Mouse (Mus musculus): Measurements from ENCODE around the gene Upk3a. TPM values are rescaled to one million over a fixed set of nuclear protein-coding genes. Genes with fewer than 3 reads are reported as not detected.

Gene Upk3a
- polyA plus RNA-seq, 1 experiment from 2014 or later = not detected

- peak within 1 kb of the TSS; percentile 88 for H3K4me3 ChIP-seq
- H3K27ac ChIP-seq = peak within 1 kb of the TSS; percentile 89
- DNase-seq (ENCODE audit: extremely low spot score, low spot score) = peak; percentile 94
- 2% methylated on average over 59 of the region's 59 CpGs for WGBS
- H3K27me3 ChIP-seq (ENCODE audit: poor library complexity, severe bottlenecking) = peaks cover 31% of the 10 kb centered on the region
- H3K4me1 ChIP-seq = peaks cover 42% of the 10 kb centered on the region
- H3K9me3 ChIP-seq = no peaks in the 10 kb centered on the region
- H3K36me3 ChIP-seq (replicated peaks) = peaks cover 15% of the 10 kb centered on the region
Observed at GRCm38 (mm10) chr15:84987874-84988825, 28.8 kb upstream of the Upk3a start, which contains the start of gene 5031439G07Rik. 5031439G07Rik (minus strand) TSS chr15:84988551.

GRCm38 (mm10) chr15:84989098-84989497 is 27.8 kb upstream of the Upk3a start:
- DNase-seq (ENCODE audit: extremely low spot score, low spot score) = no peak
- Histone ChIP-seq H3K27me3 (ENCODE audit: poor library complexity, severe bottlenecking) (peaks cover 36% of the 10 kb centered on the region), H3K4me1 (peaks cover 37% of the 10 kb centered on the region), H3K4me3 (no peak overlapping the region; the same call in 1 of the 2 replicates), H3K27ac (no peak overlapping the region), H3K9me3 (no peaks in the 10 kb centered on the region), H3K36me3 (replicated peaks) (peaks cover 5% of the 10 kb centered on the region; the same call in 1 of the 2 replicates)
- 74% methylated on average over 3 of the region's 3 CpGs for WGBS

- H3K4me1 ChIP-seq = peaks cover 40% of the 10 kb centered on the region
- peaks cover 43% of the 10 kb centered on the region for H3K27me3 ChIP-seq (ENCODE audit: poor library complexity, severe bottlenecking)
- no peaks in the 10 kb centered on the region for H3K9me3 ChIP-seq
- H3K4me3 ChIP-seq = no peak overlapping the region
- 69% methylated on average over 7 of the region's 7 CpGs for WGBS
- no peak for DNase-seq (ENCODE audit: extremely low spot score, low spot score)
- H3K27ac ChIP-seq = no peak overlapping the region
- H3K36me3 ChIP-seq (replicated peaks) = peaks cover 4% of the 10 kb centered on the region; the same call in 1 of the 2 replicates
Observed at GRCm38 (mm10) chr15:84989771-84990170, 27.2 kb upstream of the Upk3a start.

GRCm38 (mm10) chr15:84994498-84994897 is 22.4 kb upstream of the Upk3a start:
- no peaks in the 10 kb centered on the region for H3K9me3 ChIP-seq
- peaks cover 45% of the 10 kb centered on the region for H3K27me3 ChIP-seq (ENCODE audit: poor library complexity, severe bottlenecking)
- H3K4me1 ChIP-seq = peaks cover 15% of the 10 kb centered on the region
- H3K4me3 ChIP-seq = no peak overlapping the region
- WGBS = 47% methylated on average over 6 of the region's 6 CpGs
- no peak for DNase-seq (ENCODE audit: extremely low spot score, low spot score)
- no peaks in the 10 kb centered on the region for H3K36me3 ChIP-seq (replicated peaks)
- H3K27ac ChIP-seq = no peak overlapping the region

- WGBS = 49% methylated on average over 6 of the region's 6 CpGs
- H3K4me1 ChIP-seq = peaks cover 15% of the 10 kb centered on the region
Observed at GRCm38 (mm10) chr15:84995041-84995440, 21.9 kb upstream of the Upk3a start.

GRCm38 (mm10) chr15:84995967-84996366 is 21.0 kb upstream of the Upk3a start:
- peaks cover 15% of the 10 kb centered on the region for H3K4me1 ChIP-seq
- H3K4me3 ChIP-seq = no peak overlapping the region
- DNase-seq (ENCODE audit: extremely low spot score, low spot score) = peak; percentile 49
- WGBS = 10% methylated on average over 1 of the region's 1 CpGs
- no peak overlapping the region for H3K27ac ChIP-seq
- H3K9me3 ChIP-seq = no peaks in the 10 kb centered on the region
- peaks cover 42% of the 10 kb centered on the region for H3K27me3 ChIP-seq (ENCODE audit: poor library complexity, severe bottlenecking)
- H3K36me3 ChIP-seq (replicated peaks) = no peaks in the 10 kb centered on the region

More at GRCm38 (mm10) chr15:84995041-84995440, 21.9 kb upstream of the Upk3a start:
- peaks cover 40% of the 10 kb centered on the region for H3K27me3 ChIP-seq (ENCODE audit: poor library complexity, severe bottlenecking)
- no peak overlapping the region for H3K27ac ChIP-seq
- DNase-seq (ENCODE audit: extremely low spot score, low spot score) = no peak
- H3K9me3 ChIP-seq = no peaks in the 10 kb centered on the region
- H3K4me3 ChIP-seq = no peak overlapping the region
- H3K36me3 ChIP-seq (replicated peaks) = no peaks in the 10 kb centered on the region

GRCm38 (mm10) chr15:84997768-84998454 is 19.0 kb upstream of the Upk3a start:
- no peak for DNase-seq (ENCODE audit: extremely low spot score, low spot score)
- Histone ChIP-seq H3K36me3 (replicated peaks) (no peaks in the 10 kb centered on the region), H3K4me1 (peaks cover 20% of the 10 kb centered on the region), H3K4me3 (no peak overlapping the region), H3K9me3 (no peaks in the 10 kb centered on the region), H3K27me3 (ENCODE audit: poor library complexity, severe bottlenecking) (peaks cover 52% of the 10 kb centered on the region), H3K27ac (no peak overlapping the region)
- 74% methylated on average over 14 of the region's 14 CpGs for WGBS

GRCm38 (mm10) chr15:84999911-85000310 is 17.0 kb upstream of the Upk3a start:
- peaks cover 46% of the 10 kb centered on the region for H3K27me3 ChIP-seq (ENCODE audit: poor library complexity, severe bottlenecking)

GRCm38 (mm10) chr15:85000984-85001982 is 15.7 kb upstream of the Upk3a start:
- Histone ChIP-seq H3K9me3 (no peaks in the 10 kb centered on the region), H3K4me3 (no peak overlapping the region)
- 19% methylated on average over 29 of the region's 29 CpGs for WGBS

More at GRCm38 (mm10) chr15:84999911-85000310, 17.0 kb upstream of the Upk3a start:
- WGBS = 72% methylated on average over 7 of the region's 7 CpGs
- no peak for DNase-seq (ENCODE audit: extremely low spot score, low spot score)
- Histone ChIP-seq H3K27ac (no peak overlapping the region), H3K36me3 (replicated peaks) (no peaks in the 10 kb centered on the region), H3K4me1 (peaks cover 15% of the 10 kb centered on the region), H3K9me3 (no peaks in the 10 kb centered on the region), H3K4me3 (no peak overlapping the region)

GRCm38 (mm10) chr15:85009666-85010065 is 7.3 kb upstream of the Upk3a start:
- no peak for DNase-seq (ENCODE audit: extremely low spot score, low spot score)
- WGBS = 86% methylated on average over 8 of the region's 8 CpGs
- H3K9me3 ChIP-seq = no peaks in the 10 kb centered on the region

More at GRCm38 (mm10) chr15:85000984-85001982, 15.7 kb upstream of the Upk3a start:
- Histone ChIP-seq H3K27me3 (ENCODE audit: poor library complexity, severe bottlenecking) (peaks cover 46% of the 10 kb centered on the region), H3K36me3 (replicated peaks) (no peaks in the 10 kb centered on the region), H3K4me1 (peaks cover 5% of the 10 kb centered on the region; the same call in 1 of the 2 replicates), H3K27ac (no peak overlapping the region)
- DNase-seq (ENCODE audit: extremely low spot score, low spot score) = peak; percentile 71

GRCm38 (mm10) chr15:85011895-85012661 is 4.9 kb upstream of the Upk3a start:
- Histone ChIP-seq H3K9me3 (no peaks in the 10 kb centered on the region), H3K27me3 (ENCODE audit: poor library complexity, severe bottlenecking) (peaks cover 30% of the 10 kb centered on the region), H3K36me3 (replicated peaks) (no peaks in the 10 kb centered on the region), H3K4me1 (peaks cover 28% of the 10 kb centered on the region), H3K27ac (no peak overlapping the region), H3K4me3 (no peak overlapping the region)
- no peak for DNase-seq (ENCODE audit: extremely low spot score, low spot score)
- 45% methylated on average over 19 of the region's 19 CpGs for WGBS

More at GRCm38 (mm10) chr15:85009666-85010065, 7.3 kb upstream of the Upk3a start:
- no peaks in the 10 kb centered on the region for H3K36me3 ChIP-seq (replicated peaks)
- H3K27me3 ChIP-seq (ENCODE audit: poor library complexity, severe bottlenecking) = peaks cover 14% of the 10 kb centered on the region; the same call in 1 of the 2 replicates
- no peak overlapping the region for H3K4me3 ChIP-seq
- H3K27ac ChIP-seq = no peak overlapping the region
- peaks cover 25% of the 10 kb centered on the region for H3K4me1 ChIP-seq

All from forebrain, embryonic 10.5 days (tissue).